Mouse (Mus musculus) kidney, postnatal 36 days (tissue): ENCODE measurements around the gene Kcnc2.
"Not testable (repeated sequence)": the region's sequence is repeated elsewhere in the genome, so short reads cannot be mapped to it uniquely, and the experiment has no call there.

Source experiments
- DNase-seq, 2 experiments: peaks; one replicate each; pipeline ENCODE4 v3.0.0; 2021 to 2022; ENCODE audit warnings: mixed read lengths in 2 of 2

The Kcnc2 gene

GRCm38 (mm10) chr10:112270887-112271802 lies at the start of gene Kcnc2:
Gene Kcnc2, plus strand, starts transcription at chr10:112271121.
- peak; percentile 34 to 53 for DNase-seq

GRCm38 (mm10) chr10:112227073-112227472 lies 43.8 kb upstream of the Kcnc2 start:
- no peak for DNase-seq

GRCm38 (mm10) chr10:112229091-112229843 lies 41.7 kb upstream of the Kcnc2 start:
- peak; percentile 24 to 34 for DNase-seq

- DNase-seq, result not testable (repeated sequence)
Measured at GRCm38 (mm10) chr10:112232733-112233132, 38.2 kb upstream of the Kcnc2 start.

DNA sequence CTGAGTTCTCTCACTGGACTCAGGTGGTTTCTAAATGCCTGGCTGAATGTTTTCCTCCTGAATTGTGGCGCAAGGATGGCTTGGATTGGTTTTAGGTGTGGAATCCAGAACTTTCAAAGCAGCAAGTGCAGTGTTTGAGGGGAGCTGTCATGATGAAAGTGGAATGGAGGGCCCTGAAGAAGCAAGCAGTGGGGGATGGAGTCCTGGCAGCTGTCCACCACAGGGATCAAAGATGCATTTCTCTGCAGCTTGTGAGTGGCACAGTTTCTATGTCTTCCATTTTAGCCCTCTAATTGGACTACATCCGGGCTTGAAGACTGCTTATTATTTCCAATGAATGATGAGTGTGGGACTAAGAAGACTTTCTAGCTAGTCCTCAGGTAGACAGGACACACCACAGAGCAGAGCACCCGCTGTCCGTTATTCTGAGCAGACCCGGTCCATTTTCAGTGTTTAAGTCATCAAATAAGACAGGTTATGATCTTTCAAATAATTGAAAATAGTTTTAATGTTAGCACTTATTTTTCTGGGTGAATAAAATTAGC lies 35.5 kb upstream of the Kcnc2 start:
- DNase-seq, result not testable (repeated sequence)

GRCm38 (mm10) chr10:112248273-112248672 lies 22.6 kb upstream of the Kcnc2 start:
- no peak for DNase-seq

- no peak for DNase-seq
Measured at GRCm38 (mm10) chr10:112263467-112263866, 7.5 kb upstream of the Kcnc2 start.

DNA sequence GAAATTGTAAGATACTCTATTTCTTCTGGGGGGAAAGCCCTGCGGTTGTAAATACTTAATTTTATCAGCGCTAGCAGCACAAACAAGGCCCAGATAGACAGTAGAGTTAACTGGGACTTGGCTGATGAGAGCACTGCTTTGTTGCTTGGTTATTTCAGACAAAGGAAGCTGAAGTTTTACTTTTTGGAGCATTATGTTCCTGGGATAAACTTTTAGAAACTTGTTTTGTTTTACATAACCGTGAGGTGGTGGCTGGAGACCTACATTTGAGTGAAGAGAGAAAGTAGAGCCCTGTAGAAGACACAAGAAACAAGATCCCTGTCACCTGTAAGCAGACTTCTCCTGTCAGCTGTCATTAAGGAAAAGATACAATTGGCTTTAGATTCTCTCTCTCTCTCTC lies 1.4 kb upstream of the Kcnc2 start:
- DNase-seq, result no peak

- DNase-seq, result peak; percentile 15 to 52
Measured at GRCm38 (mm10) chr10:112269939-112270781, 761 bp upstream of the Kcnc2 start.

- peak in 1 of 2 experiments; percentile 18 for DNase-seq
Measured at GRCm38 (mm10) chr10:112271803-112272165, 863 bp downstream of the Kcnc2 start.

- no peak for DNase-seq
Measured at GRCm38 (mm10) chr10:112272171-112272570, 1.2 kb downstream of the Kcnc2 start.

- DNase-seq, result no peak
Measured at GRCm38 (mm10) chr10:112277996-112278395, 7.1 kb downstream of the Kcnc2 start.

DNA sequence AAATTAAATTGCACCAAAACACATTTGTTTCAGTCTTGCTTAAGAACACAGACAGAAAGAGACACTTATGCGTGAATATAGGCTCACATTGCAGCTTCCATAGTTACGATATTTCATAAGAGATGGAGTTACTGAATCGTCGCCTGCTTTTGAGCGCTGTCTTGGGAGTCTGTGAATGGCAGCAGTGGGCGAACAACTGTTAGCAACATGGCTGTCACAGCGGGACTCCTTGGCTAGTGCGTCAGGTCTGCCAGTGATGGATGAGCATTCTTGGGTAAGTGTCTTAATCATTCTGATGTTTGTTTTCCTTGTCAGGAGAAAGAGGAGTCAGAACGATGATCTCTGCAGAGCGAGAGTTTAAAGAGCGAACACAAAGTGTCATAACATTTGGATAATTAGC lies 44.2 kb downstream of the Kcnc2 start:
- DNase-seq, result no peak

DNA sequence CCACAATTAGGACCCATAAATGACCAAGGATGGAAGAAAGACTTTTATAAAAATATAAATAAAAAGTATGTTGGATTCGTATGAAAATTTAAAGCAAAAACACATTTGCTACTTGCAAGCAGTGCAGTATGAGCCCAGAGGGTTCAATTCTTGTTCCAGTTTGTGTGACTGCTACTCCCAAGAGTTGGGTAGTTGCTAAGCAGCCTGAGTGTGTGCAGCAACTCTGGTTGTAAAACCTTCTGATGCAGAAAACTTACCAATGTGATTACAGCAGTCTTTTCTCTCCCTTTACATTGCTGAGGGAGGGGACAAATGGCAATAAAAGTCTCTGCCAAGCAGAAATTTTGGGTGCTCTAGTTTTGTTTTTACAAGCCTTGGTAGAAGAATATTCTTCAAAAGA lies 46.9 kb downstream of the Kcnc2 start:
- DNase-seq, result no peak

DNA sequence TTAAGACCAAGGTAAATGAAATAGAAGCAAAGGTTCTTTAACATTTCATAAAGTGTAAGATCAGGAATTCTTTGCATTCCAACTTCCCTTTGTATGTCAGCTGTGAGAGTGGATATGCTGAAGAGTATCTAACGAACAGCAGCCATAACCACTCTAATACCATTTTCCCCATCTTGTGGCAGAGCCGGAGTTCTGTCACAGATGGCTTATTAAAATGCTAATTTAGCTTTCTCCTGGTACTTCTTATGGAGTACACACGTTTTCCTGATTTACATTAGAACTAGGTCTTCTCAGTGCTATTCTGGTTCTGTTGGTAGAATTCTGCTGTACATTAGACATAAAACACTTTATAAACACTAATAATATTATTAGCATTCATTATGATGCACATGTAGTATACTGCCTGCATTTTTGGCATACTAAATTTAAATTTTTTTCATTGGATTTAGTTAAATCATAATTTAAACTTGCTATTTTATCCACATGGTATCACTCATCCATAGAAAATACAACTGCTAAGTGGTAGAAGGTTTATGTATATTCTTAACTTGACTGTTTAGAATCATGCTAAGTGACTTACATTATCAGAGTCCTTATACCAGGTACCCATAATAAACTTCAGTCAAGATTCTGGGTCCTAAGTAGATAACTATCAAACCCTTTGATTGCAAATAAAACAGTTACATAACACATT lies 86.9 kb downstream of the Kcnc2 start:
- DNase-seq, result no peak

DNA sequence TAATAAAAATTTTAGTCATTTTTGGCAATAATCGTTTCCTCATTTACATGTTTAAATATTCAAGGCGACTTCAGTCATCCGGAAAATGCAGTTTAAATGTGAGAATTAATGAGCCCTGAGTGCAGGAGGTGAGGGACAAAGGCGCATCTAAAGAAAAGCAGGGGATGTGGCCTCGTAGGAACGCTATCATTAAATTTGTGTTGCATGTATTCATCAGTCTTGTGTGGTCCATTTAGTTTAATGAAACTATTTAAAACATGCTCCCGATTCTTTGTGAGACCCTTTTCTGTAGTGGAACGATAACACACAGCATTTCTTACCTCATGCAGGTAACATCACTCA lies 87.4 kb downstream of the Kcnc2 start:
- DNase-seq, result no peak

DNA sequence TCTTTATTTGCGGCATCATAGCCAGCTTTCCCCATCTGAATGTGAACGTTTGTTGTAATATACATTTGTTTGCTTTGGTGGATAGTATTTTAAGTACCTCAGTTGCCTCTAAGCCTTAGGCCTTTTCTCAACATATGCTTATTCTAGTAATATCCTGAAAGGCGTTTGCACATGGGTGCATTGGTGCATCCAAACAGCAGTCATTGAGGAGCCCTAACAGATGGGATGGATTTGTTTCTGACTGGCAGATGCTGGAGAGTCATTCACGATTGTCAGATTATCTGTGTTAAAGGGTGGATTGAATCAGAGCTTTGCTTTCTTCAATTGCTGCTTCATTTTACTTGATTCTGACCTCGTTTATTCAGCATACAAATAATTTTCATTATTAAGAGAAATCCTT lies 89.8 kb downstream of the Kcnc2 start:
- no peak for DNase-seq

DNA sequence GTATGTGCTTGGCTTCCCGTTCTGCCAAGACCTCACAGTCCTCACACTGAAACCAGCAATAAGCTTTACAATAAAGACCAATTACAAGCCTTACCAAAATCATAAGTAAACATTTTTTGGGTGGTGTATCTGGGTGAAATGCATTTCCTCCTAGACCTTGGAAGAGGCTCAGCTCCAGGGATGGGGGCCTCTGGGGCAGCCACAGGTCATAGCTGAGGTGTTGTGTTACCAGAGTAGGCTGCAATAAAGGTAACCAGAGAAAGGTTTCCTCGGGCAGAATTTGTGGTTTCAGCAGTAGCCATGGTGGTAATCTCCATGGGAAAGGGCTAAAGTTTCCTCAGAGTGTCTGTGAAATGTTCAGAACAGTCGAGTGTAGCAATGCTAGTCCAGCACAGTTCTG lies 97.4 kb downstream of the Kcnc2 start:
- DNase-seq, result no peak

- DNase-seq, result no peak
Measured at GRCm38 (mm10) chr10:112377163-112377562, 106.2 kb downstream of the Kcnc2 start.

DNA sequence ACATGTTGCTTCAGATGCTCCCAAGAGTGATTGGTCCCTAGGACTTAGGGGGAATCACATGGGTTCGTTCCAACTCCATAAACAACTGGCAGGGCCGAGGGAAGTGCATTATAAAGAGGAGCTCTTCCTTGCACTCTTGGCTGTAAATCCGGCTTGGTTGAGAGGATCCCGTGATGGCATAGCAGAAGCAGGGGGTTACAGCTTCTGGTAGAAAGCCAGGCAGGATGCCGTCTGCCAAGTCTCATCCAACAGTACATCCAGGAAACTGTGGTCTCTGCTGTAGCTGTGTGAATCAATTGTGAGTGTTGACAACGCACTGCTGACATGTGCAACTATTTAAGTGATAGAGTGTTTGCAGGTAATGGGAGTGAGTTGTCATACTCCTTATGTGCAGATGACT lies 107.5 kb downstream of the Kcnc2 start:
- no peak for DNase-seq

DNA sequence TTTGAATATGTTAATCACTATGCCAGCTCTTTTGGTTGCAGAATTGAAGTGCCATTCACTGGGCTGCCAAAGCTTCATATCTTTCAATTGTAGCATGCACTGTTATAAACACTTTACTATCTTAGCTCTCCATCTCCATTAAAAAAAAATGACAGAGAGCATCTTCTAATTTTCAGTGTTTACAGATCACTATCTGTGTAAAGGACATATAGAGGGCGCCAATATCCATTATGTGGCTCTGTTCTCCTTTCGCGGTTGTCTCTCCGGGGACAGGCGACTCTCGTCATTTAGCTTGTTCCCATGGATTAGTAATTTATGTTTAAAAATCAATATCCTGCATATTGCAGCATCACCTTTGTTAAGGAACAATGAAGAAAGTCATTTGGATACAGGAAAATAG lies 109.7 kb downstream of the Kcnc2 start:
- DNase-seq, result no peak

GRCm38 (mm10) chr10:112394399-112394970 lies 123.6 kb downstream of the Kcnc2 start:
- DNase-seq, result no peak
